Mouse (Mus musculus) embryonic facial prominence, embryonic 13.5 days (tissue): ENCODE measurements around the gene 6030468B19Rik. TPM values are rescaled to one million over a fixed set of nuclear protein-coding genes. Genes with fewer than 3 reads are reported as not detected.
"Not testable (repeated sequence)": the region's sequence is repeated elsewhere in the genome, so short reads cannot be mapped to it uniquely, and the experiment has no call there.

Source experiments
- ATAC-seq: fragments of 200-750 bp; cut with Nextera tagmentation; 2 replicates; pipeline ENCODE4 v1.8.0; 2017; ENCODE audit warnings: low read depth; ENCODE audit not compliant: insufficient number of reproducible peaks, insufficient read depth, low FRiP score, low TSS enrichment
- H3K27ac ChIP-seq: fragments of 300-500 bp; sonication (generic); 2 replicates; pipeline ENCODE4 v1.5.1; 2015; ENCODE audit warnings: moderate library complexity, mild to moderate bottlenecking, inconsistent platforms
- H3K27me3 ChIP-seq: fragments of 300-500 bp; sonication (generic); 2 replicates; pipeline ENCODE4 v1.6.1; 2015; ENCODE audit warnings: mild to moderate bottlenecking, inconsistent platforms
- H3K36me3 ChIP-seq: fragments of 300-500 bp; sonication (generic); 2 replicates; pipeline ENCODE4 v1.6.1; 2015; ENCODE audit warnings: mild to moderate bottlenecking, inconsistent platforms
- H3K4me1 ChIP-seq: fragments of 300-500 bp; sonication (generic); 2 replicates; pipeline ENCODE4 v1.6.1; 2015; ENCODE audit warnings: inconsistent platforms
- H3K4me2 ChIP-seq: fragments of 300-500 bp; sonication (generic); 2 replicates; pipeline ENCODE4 v1.6.1; 2015; ENCODE audit warnings: moderate library complexity, mild to moderate bottlenecking, inconsistent platforms
- H3K4me3 ChIP-seq: fragments of 300-500 bp; sonication (generic); 2 replicates; pipeline ENCODE4 v1.5.1; 2015; ENCODE audit warnings: mild to moderate bottlenecking, inconsistent platforms
- H3K9ac ChIP-seq: fragments of 300-500 bp; sonication (generic); 2 replicates; pipeline ENCODE4 v1.6.1; 2015; ENCODE audit warnings: mild to moderate bottlenecking, inconsistent platforms
- H3K9me3 ChIP-seq: fragments of 300-500 bp; sonication (generic); 2 replicates; pipeline ENCODE4 v1.6.1; 2016; ENCODE audit warnings: inconsistent platforms
- WGBS: fragments of 180-500 bp; shearing (Covaris S2); methylation state at CpG from one replicate; pipeline ENCODE4 v1.1.7; 2015; ENCODE audit warnings: mixed read lengths; 5-methylcytosine and 5-hydroxymethylcytosine counted together
- polyA plus RNA-seq: library from polyadenylated mRNA; unstranded; fragments of >200 nt; fragmentation: Nextera tagmentation; extraction: Ambion mirVana; gene quantifications from 2 replicates; pipeline ENCODE4 v1.2.1, GENCODE M21; 2015

6030468B19Rik gene
- polyA plus RNA-seq, 1 experiment from 2014 or later, result not detected

DNA sequence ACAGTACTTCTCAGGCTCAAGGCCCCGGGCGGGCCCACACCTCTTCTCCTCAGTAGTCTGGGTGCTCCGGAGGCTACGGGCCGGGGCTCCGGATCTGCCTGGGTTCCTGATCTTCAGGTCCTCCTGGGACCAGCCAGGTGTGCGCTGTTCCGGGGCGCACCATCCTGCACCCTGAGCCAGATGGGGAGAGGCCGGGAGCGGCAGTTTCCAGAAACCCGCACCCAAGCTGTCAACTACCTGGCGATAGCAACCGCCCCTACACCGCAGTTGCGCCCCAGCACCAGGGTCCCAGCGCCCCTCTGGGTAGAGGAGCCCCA lies 17.3 kb upstream of the 6030468B19Rik start:
- Histone ChIP-seq H3K4me3 (peak overlapping the region; percentile 59), H3K36me3 (peaks cover 26% of the 10 kb centered on the region), H3K9me3 (no peaks in the 10 kb centered on the region), H3K27ac (peak overlapping the region; percentile 84), H3K4me1 (peaks cover 47% of the 10 kb centered on the region), H3K9ac (peak overlapping the region; percentile 73), H3K4me2 (peak overlapping the region; percentile 98), H3K27me3 (peaks cover 33% of the 10 kb centered on the region)
- under 1% methylated on average over 17 of the region's 17 CpGs for WGBS
- 0 out of 2 replicates have a peak, but pooled peaks have one; percentile 16 for ATAC-seq

DNA sequence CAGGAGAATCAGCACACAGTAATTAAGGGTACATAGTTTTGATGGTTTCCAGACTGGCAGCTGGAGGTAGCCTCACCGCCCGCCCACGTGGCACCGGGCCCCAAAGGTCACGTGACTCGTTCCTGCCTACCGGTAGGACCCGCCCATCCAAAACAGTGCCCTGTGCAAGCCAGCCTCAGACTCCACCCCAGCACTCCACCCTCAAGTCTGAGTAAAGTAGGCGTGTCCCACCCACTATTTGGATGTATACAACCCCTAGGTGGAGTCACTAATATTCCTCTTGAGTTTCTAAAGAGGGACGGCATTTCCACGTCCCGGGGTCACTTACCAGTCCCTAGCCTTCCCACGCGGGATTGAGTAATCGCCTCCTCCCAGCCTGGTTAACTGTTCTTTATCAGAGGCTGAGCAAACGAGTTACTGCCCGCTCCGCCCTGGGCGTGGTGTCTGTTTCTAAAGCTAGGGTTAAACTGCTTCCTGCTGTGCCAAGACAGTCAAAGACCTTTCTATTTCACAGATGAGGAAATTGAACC lies 16.8 kb upstream of the 6030468B19Rik start:
- 2% methylated on average over 19 of the region's 19 CpGs for WGBS
- H3K27me3 ChIP-seq, result peaks cover 33% of the 10 kb centered on the region

DNA sequence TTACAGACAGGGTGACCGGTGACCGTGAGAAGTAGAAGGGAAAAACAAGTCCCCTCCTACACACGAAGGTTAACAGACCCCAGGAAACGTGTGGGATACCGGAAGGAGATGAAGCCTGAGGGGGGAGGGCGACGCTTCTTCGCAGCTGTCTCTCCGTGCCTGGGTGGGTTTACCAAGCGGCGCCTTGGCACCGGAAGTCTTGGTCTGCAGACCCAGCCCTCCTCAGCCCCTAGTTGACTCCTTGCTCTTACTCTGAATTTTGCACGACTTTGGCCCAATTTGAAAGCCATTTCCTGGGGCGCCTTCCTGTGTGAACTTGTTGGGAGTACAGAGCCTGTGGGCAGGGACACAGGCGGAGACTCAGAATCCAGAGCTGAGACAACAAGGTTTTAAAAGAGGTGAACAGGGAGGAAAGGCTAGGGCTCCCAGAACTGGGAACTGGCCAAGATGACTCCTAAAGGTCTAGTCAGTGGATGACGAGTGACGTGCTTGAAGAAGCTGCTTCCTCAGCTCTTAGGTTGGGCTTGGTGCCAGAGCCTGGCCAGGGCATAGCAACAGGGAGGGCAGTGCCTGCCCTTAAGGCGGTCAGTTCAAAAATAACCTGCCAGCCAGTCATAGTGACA lies 16.1 kb upstream of the 6030468B19Rik start:
- peak overlapping the region; percentile 44; the same call in 1 of the 2 replicates for H3K9ac ChIP-seq
- no peak for ATAC-seq
- 15% methylated on average over 18 of the region's 18 CpGs for WGBS
- peaks cover 16% of the 10 kb centered on the region for H3K36me3 ChIP-seq
- H3K4me3 ChIP-seq, result peak overlapping the region; percentile 59
- H3K9me3 ChIP-seq, result no peaks in the 10 kb centered on the region
- H3K4me2 ChIP-seq, result peak overlapping the region; percentile 98
- H3K27ac ChIP-seq, result peak overlapping the region; percentile 84
- peaks cover 47% of the 10 kb centered on the region for H3K4me1 ChIP-seq
- peaks cover 33% of the 10 kb centered on the region for H3K27me3 ChIP-seq

More for the DNA sequence above, 16.8 kb upstream of the 6030468B19Rik start:
- Histone ChIP-seq H3K4me2 (peak overlapping the region; percentile 98), H3K27ac (peak overlapping the region; percentile 84), H3K4me3 (peak overlapping the region; percentile 59), H3K9ac (peak overlapping the region; percentile 73), H3K4me1 (peaks cover 47% of the 10 kb centered on the region), H3K9me3 (no peaks in the 10 kb centered on the region), H3K36me3 (peaks cover 21% of the 10 kb centered on the region)
- peak; percentile 84 for ATAC-seq

DNA sequence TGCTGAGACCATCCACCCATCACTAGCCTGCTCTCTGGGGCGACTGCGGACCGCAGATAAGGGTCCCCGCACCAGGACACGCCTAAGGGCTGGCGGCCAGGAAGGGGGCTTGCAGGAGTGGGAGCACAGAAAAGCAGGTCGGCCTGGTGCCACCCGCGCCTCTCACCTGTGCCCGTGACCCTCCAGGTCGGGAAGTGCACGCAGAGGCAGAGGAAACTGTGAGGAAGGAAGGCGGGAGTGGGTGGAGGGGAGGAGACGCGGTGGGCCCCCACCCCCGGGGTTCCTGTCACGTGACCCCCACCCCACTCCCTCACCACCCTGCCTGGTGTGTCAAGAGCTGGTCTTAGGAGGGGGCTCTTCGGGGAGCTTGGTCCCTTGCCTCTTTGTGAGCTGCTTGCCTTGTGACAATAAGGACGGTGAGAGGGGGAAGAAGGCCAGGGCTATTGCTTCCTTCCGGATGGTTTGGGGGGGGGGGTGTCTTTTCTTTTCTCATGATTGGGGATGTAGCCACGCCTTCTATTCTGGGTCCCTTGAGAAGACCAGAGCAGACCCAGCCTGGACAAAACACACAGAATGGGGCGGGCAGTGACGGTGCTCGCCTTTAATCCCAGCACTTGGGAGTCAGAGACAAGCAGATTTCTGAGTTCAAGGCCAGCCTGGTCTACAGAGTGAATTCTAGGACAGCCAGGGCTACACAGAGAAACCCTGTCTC lies 15.3 kb upstream of the 6030468B19Rik start, which contains the start of the genes Tmc8 and Tmc6:
Gene Tmc8 (plus strand): TSS at position 84 of the 712 bp plus-strand sequence.
Gene Tmc6 (minus strand): TSS at position 206 of the 712 bp plus-strand sequence.
- Histone ChIP-seq H3K9me3 (no peaks in the 10 kb centered on the region), H3K4me1 (peaks cover 47% of the 10 kb centered on the region), H3K27me3 (peaks cover 33% of the 10 kb centered on the region), H3K27ac (peak within 1 kb of the TSS; percentile 84), H3K4me2 (peak within 1 kb of the TSS; percentile 98), H3K9ac (peak within 1 kb of the TSS; percentile 59), H3K36me3 (peaks cover 11% of the 10 kb centered on the region; the same call in 1 of the 2 replicates), H3K4me3 (peak within 1 kb of the TSS; percentile 59)
- no peak for ATAC-seq
- 47% methylated on average over 24 of the region's 24 CpGs for WGBS

DNA sequence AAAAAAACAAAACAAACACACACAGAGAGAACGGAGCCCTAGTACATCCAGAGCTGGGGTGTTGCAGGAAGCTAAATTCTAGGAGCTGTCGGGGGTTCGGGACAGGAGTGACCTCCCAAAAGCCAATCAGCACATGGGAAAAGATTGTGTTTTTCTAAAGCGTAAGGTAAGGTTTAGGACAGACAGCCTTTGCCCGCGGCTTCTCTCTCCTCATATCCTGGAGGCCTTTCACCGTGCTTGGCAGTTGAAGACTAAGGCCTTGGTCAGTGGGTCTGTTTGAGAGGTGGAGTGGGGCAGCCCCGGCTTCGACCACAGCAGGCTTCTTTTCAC lies 14.8 kb upstream of the 6030468B19Rik start:
- peak overlapping the region; percentile 36 for H3K4me3 ChIP-seq
- ATAC-seq, result no peak
- 44% methylated on average over 9 of the region's 9 CpGs for WGBS
- H3K27me3 ChIP-seq, result peaks cover 33% of the 10 kb centered on the region
- H3K4me1 ChIP-seq, result peaks cover 47% of the 10 kb centered on the region
- no peaks in the 10 kb centered on the region for H3K9me3 ChIP-seq
- no peak overlapping the region for H3K27ac ChIP-seq
- peak overlapping the region; percentile 98 for H3K4me2 ChIP-seq
- peaks cover 9% of the 10 kb centered on the region; the same call in 1 of the 2 replicates for H3K36me3 ChIP-seq
- peak overlapping the region; percentile 59 for H3K9ac ChIP-seq

DNA sequence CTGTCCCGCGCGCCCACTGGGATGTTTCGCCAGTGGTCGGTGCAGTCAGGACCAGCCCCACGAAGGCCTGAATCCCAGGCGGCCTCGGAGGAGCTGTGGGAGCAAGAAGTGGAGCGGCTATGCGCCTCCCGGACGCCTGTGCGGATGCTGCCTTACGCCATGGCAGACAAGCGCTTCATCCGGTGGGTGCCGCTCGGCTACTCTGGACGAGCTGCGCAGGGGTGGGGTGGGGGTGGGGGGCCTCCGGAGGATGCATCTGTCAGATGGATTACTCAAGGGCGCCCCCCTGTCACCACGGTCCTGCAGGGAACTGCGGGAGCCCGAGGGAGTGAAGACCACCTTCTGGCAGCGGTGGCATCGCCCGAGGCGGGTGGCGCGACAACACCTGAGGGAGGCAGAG lies 14.4 kb upstream of the 6030468B19Rik start:
- H3K4me1 ChIP-seq, result peaks cover 47% of the 10 kb centered on the region
- H3K9me3 ChIP-seq, result no peaks in the 10 kb centered on the region
- H3K4me3 ChIP-seq, result peak overlapping the region; percentile 36
- no peak overlapping the region for H3K27ac ChIP-seq
- peak overlapping the region; percentile 98 for H3K4me2 ChIP-seq
- peaks cover 4% of the 10 kb centered on the region; the same call in 1 of the 2 replicates for H3K36me3 ChIP-seq
- peak overlapping the region; percentile 59 for H3K9ac ChIP-seq
- WGBS, result 3% methylated on average over 31 of the region's 31 CpGs
- H3K27me3 ChIP-seq, result peaks cover 33% of the 10 kb centered on the region
- no peak for ATAC-seq

DNA sequence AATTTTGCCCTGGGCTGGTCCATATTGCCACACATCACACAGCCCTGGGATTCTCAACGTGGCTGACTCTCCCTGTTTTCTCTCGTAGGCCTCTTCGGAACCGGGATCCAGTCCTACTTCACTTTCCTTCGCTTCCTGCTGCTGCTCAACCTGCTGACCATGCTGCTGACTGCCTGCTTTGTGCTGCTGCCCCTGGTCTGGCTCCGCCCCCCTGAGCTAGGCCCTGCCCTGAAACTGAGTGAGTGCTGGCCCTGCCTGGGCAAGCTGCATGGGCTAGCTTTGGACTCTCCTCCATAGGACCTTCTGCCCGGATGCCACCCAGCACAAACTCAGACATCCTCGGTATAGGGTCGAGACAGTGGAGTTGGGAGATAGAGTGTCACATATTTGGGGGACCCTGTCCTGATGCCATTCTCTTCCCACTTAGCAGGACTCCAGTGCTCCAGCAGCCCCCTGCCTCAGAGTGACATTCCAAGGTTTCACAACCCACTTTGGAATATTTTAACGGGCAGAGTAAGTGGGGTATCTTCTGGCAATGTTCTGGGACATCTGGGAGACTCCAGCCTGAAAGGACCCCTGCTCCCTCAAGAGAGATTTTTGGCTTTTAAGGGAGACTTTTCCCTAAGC lies 13.7 kb upstream of the 6030468B19Rik start:
- Histone ChIP-seq H3K27ac (no peak overlapping the region), H3K4me2 (peak overlapping the region; percentile 98), H3K9ac (peak overlapping the region; percentile 59; the same call in 1 of the 2 replicates), H3K4me3 (peak overlapping the region; percentile 36; the same call in 1 of the 2 replicates), H3K4me1 (peaks cover 44% of the 10 kb centered on the region), H3K27me3 (peaks cover 33% of the 10 kb centered on the region), H3K36me3 (no peaks in the 10 kb centered on the region), H3K9me3 (no peaks in the 10 kb centered on the region)
- WGBS, result 38% methylated on average over 10 of the region's 10 CpGs
- ATAC-seq, result no peak

DNA sequence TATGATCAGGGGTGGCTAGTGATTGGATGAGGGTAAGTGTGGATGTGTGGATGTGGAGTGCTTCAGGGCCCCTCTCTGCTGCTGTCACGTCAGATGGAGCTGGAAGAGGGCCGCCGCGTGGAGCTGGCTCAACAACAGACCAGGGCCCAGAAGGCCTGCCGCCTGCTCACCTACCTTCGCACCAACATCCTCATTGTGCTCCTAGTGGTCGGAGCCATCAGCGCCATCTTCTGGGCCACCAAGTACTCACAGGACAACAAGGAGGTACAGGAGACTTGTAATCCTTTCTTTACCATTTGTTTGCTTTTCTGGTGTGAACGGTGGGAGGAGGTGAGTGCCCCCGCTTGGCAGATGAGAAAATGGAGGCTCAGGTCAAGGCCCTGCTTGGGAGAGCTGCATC lies 11.2 kb upstream of the 6030468B19Rik start:
- Histone ChIP-seq H3K36me3 (no peaks in the 10 kb centered on the region), H3K4me1 (peaks cover 29% of the 10 kb centered on the region), H3K4me3 (no peak overlapping the region), H3K4me2 (no peak overlapping the region), H3K9me3 (no peaks in the 10 kb centered on the region), H3K9ac (no peak overlapping the region), H3K27ac (no peak overlapping the region), H3K27me3 (peaks cover 30% of the 10 kb centered on the region)
- WGBS, result 16% methylated on average over 10 of the region's 10 CpGs
- ATAC-seq, result no peak

DNA sequence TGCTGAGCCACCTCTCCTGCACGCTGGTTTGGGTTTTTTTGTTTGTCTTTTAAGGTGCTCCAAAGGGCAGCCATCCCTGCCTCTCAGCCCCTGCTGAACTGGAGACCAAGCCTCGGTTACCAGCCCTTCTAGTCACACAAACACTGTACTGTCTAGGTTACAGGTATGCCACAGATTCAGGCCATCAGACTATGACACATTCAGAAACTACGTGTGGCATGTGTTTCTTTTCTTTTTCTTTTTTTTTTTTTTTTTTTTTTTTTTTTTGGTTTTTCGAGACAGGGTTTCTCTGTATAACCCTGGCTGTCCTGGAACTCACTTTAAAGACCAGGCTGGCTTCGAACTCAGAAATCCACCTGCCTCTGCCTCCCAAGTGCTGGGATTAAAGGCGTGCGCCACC lies 9.0 kb upstream of the 6030468B19Rik start:
- not testable (repeated sequence) for H3K36me3 ChIP-seq, H3K4me2 ChIP-seq, H3K27ac ChIP-seq, H3K9ac ChIP-seq, ATAC-seq, H3K9me3 ChIP-seq, H3K4me3 ChIP-seq
- WGBS, result 78% methylated on average over 7 of the region's 7 CpGs
- peaks cover 19% of the 10 kb centered on the region for H3K4me1 ChIP-seq
- peaks cover 12% of the 10 kb centered on the region for H3K27me3 ChIP-seq

DNA sequence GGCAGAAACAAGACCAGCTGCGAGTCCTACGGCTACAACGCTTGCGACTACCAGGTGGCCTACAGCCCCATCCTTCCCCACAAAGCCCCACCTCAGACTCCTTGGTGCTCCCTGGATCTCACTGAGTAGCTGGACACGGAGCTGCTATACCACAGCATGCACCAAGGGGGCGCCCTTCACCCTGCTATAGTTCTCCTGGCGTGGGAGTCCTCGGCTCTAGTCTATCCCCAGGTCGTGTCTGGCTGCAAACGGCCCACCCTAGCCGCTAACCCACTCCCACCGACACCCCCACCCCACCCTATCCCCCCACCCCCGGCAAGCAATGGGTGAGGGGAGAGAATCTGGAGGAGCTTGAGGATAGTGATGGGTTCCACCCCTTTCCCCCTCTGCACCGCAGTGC lies 7.2 kb upstream of the 6030468B19Rik start:
- Histone ChIP-seq H3K36me3 (no peaks in the 10 kb centered on the region), H3K27ac (no peak overlapping the region), H3K27me3 (peaks cover 4% of the 10 kb centered on the region; the same call in 1 of the 2 replicates), H3K4me2 (peak overlapping the region; percentile 37), H3K9ac (no peak overlapping the region), H3K4me3 (no peak overlapping the region), H3K4me1 (peaks cover 22% of the 10 kb centered on the region), H3K9me3 (no peaks in the 10 kb centered on the region)
- WGBS, result 4% methylated on average over 14 of the region's 14 CpGs
- ATAC-seq, result peak; percentile 17; the same call in 1 of the 2 replicates

DNA sequence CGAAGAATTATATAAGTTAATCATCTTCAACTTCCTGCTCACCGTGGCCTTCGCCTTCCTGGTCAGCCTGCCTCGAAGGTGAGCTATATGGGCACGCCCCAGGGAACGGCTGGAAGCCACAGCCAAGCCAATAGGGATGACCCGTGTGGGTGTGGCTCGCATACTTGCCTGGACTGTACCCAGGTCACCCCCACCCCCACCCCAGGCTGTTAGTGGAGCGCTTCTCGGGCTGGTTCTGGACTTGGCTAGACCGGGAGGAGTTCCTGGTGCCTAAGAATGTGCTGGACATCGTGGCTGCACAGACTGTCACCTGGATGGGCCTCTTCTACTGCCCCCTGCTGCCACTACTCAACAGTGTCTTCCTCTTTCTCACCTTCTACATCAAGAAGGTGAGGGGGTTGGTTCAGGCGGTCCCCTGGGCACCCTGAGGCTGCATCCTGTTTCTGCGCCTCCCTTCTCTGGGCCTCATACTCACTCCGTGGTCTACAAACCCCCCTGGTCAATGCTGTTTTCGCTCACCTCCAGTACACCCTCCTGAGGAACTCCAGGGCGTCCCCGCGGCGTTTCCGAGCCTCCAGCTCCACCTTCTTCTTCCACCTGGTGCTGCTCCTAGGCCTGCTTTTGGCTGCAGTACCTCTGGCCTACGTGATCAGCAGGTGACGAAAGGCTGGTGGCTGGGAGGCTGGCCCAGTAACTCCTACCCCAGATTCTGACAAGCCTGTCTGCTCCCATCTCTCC lies 6.6 kb upstream of the 6030468B19Rik start:
- H3K4me1 ChIP-seq, result peaks cover 22% of the 10 kb centered on the region
- H3K27me3 ChIP-seq, result peaks cover 4% of the 10 kb centered on the region; the same call in 1 of the 2 replicates
- peak overlapping the region; percentile 37 for H3K4me2 ChIP-seq
- no peak overlapping the region for H3K9ac ChIP-seq
- no peak overlapping the region for H3K27ac ChIP-seq
- 32% methylated on average over 23 of the region's 23 CpGs for WGBS
- H3K9me3 ChIP-seq, result no peaks in the 10 kb centered on the region
- ATAC-seq, result no peak
- H3K4me3 ChIP-seq, result no peak overlapping the region
- no peaks in the 10 kb centered on the region for H3K36me3 ChIP-seq
